Mouse (Mus musculus) intestine, embryonic 15.5 days (tissue): ENCODE measurements around the gene Gm49425. TPM values are rescaled to one million over a fixed set of nuclear protein-coding genes. Genes with fewer than 3 reads are reported as not detected.

ENCODE experiments used
- ATAC-seq: fragments of 200-750 bp; cut with Nextera tagmentation; 2 replicates; pipeline ENCODE4 v1.8.0; 2017; ENCODE audit warnings: moderate TSS enrichment, moderate library complexity
- H3K27ac ChIP-seq: fragments of 300-500 bp; sonication (generic); 2 replicates; pipeline ENCODE4 v1.5.1; 2015; ENCODE audit warnings: mild to moderate bottlenecking, inconsistent platforms
- H3K27me3 ChIP-seq: fragments of 300-500 bp; sonication (generic); replicated peaks from 2 replicates; pipeline ENCODE4 v1.6.1; 2015; ENCODE audit warnings: inconsistent platforms
- H3K36me3 ChIP-seq: fragments of 300-500 bp; sonication (generic); 2 replicates; pipeline ENCODE4 v1.6.1; 2015; ENCODE audit warnings: inconsistent platforms
- H3K4me1 ChIP-seq: fragments of 300-500 bp; sonication (generic); replicated peaks from 2 replicates; pipeline ENCODE4 v1.6.1; 2015; ENCODE audit warnings: inconsistent platforms
- H3K4me2 ChIP-seq: fragments of 300-500 bp; sonication (generic); replicated peaks from 2 replicates; pipeline ENCODE4 v1.6.1; 2015; ENCODE audit warnings: mild to moderate bottlenecking, inconsistent platforms
- H3K4me3 ChIP-seq: fragments of 300-500 bp; sonication (generic); replicated peaks from 2 replicates; pipeline ENCODE4 v1.5.1; 2015; ENCODE audit warnings: inconsistent platforms
- H3K9ac ChIP-seq: fragments of 300-500 bp; sonication (generic); 2 replicates; pipeline ENCODE4 v1.6.1; 2015; ENCODE audit warnings: inconsistent platforms
- H3K9me3 ChIP-seq: fragments of 300-500 bp; sonication (generic); 2 replicates; pipeline ENCODE4 v1.6.1; 2016; ENCODE audit warnings: inconsistent platforms
- WGBS: fragments of 180-500 bp; shearing (Covaris S2); methylation state at CpG from one replicate; pipeline ENCODE4 v1.1.7; 2015; 5-methylcytosine and 5-hydroxymethylcytosine counted together
- polyA plus RNA-seq: library from polyadenylated mRNA; unstranded; fragments of >200 nt; fragmentation: Nextera tagmentation; extraction: Ambion mirVana; gene quantifications from 2 replicates; pipeline ENCODE4 v1.2.1, GENCODE M21; 2015

Gene Gm49425
- polyA plus RNA-seq, 1 experiment from 2014 or later: not detected

DNA sequence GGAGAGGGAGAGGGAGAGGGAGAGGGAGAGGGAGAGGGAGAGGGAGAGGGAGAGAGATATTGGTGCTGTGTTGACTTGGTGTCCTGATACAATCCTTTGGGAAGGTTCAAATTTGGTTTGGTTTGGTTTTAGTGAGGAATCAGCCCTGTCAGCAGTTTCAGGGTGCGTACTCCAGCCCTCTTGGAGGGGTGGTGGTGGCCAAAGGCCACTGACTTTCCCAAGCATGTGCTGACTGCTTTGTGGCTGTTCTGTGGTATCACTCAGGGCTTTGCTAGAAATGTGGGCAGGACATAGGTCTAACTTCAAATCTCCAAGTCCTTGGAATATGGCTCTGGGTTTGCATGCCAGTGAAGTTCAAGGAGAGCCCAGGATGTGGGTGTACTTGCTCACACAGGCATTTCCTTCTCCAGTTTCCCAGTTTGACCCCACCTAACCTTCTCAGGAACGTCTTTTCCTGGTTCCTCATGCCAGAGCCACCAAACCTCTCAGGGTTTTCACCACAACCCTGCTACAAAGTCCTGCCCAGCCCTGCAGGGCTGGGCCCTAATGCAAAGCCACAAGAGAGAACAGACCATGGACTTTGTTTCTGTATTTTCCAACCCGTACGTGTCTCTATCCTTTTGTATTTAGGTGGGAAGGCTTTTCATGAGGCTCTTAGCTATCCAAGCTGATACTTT is 5.6 kb upstream of the Gm49425 start:
- H3K4me3 ChIP-seq: no peak overlapping the region
- H3K9ac ChIP-seq: no peak overlapping the region
- no peak overlapping the region for H3K4me2 ChIP-seq
- no peaks in the 10 kb centered on the region for H3K9me3 ChIP-seq
- H3K4me1 ChIP-seq: no peaks in the 10 kb centered on the region
- 0 out of 2 replicates have a peak, but pooled peaks cover 2% of the 10 kb centered on the region for H3K27me3 ChIP-seq
- ATAC-seq: peak; percentile 88
- 61% methylated on average over 4 of the region's 4 CpGs for WGBS
- H3K36me3 ChIP-seq: no peaks in the 10 kb centered on the region
- H3K27ac ChIP-seq: 0 out of 2 replicates have a peak overlapping the region, but pooled peaks have one; percentile 22

DNA sequence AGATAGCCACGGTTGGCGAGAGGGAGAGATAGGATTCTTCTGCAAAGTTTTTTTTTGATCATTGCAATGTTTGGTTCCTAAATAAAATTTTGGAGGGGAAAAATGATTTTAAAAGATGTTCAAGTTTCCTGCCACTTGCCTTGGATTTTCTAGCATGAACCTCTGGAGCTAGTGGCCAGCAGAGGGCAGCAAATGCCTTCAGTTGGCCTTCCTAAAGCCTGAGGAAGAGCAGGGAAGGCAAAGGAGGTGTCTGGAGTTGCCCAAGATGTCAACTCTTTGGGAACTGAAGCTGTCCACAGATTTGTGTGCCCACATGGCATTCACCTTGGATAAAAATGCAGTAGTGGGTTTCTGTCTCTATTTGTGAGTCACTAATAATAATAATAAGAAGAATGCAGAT is 2.7 kb upstream of the Gm49425 start:
- WGBS: 19% methylated on average over 2 of the region's 2 CpGs
- H3K4me3 ChIP-seq: no peak overlapping the region

DNA sequence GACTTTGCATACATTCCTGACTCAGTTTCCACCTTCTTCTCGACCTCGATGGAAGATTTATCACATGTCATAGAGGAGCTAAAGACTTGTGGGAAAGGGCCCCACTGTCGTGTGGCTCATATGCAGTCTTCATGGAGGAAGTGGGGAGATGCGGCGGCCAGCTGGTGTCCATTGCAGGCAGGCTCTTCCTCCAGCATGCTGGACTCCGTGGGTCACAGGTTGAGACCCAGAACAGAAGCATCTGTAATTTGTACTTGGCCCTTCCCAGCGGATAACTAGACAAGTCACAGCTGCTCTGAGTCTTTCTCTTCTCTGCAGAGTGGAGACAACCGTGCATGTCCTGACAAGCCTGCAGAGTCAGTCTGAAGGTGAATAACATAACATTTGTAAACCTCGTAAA is 8.8 kb downstream of the Gm49425 start:
- no peaks in the 10 kb centered on the region for H3K36me3 ChIP-seq
- 45% methylated on average over 9 of the region's 9 CpGs for WGBS
- H3K4me1 ChIP-seq: no peaks in the 10 kb centered on the region
- ATAC-seq: no peak
- H3K4me2 ChIP-seq: no peak overlapping the region
- no peak overlapping the region for H3K27ac ChIP-seq
- H3K4me3 ChIP-seq: no peak overlapping the region
- no peaks in the 10 kb centered on the region for H3K9me3 ChIP-seq
- no peak overlapping the region for H3K9ac ChIP-seq
- H3K27me3 ChIP-seq: no peaks in the 10 kb centered on the region

More for the DNA sequence above, 2.7 kb upstream of the Gm49425 start:
- Histone ChIP-seq H3K9me3 (no peaks in the 10 kb centered on the region), H3K9ac (no peak overlapping the region), H3K4me2 (no peak overlapping the region), H3K4me1 (no peaks in the 10 kb centered on the region), H3K27ac (no peak overlapping the region), H3K36me3 (no peaks in the 10 kb centered on the region), H3K27me3 (no peaks in the 10 kb centered on the region)
- ATAC-seq: no peak

DNA sequence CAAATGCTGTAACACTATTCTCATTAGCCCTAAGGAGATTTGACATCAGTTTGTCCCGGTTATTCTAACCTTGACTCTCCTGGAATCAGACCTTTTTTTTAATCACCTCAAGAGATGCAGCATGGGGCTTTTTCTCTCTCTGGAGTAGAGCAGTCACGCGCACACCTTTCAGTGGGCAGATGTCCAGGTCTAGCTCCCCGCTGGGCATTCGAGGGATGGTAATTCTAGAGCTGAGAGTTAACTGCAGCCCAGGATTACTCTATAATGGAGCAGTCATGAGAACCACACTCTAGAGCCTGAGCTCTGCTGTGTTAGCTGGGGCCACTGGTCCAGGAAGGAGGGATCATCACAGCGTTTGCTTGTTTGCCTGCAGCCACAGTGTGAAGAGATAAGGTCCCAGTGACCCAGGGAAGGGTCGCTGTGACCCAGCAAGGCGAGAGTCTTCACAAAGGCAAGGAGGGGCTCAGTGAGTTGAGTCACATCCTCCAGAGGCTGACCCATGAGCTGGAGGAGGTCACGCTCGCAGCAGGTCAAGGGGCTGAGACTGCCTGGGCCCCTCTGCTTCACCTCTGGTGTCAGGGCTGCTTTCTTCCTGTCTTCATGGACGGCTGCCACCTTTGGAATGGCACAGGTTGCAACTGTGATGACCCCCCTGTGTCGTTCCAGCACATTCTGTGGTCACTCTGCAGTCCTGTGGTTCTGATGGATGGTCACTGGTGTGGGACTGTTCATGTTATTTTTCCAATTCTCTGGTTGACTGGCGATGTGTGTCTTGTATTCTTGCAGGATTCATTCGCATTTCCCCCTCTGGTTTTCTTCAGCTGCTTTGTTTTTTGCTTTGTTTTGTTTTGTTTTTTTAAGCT is 9.9 kb downstream of the Gm49425 start:
- Histone ChIP-seq H3K36me3 (no peaks in the 10 kb centered on the region), H3K27ac (no peak overlapping the region), H3K4me2 (no peak overlapping the region), H3K9ac (no peak overlapping the region), H3K27me3 (no peaks in the 10 kb centered on the region; the same call in 1 of the 2 replicates), H3K9me3 (no peaks in the 10 kb centered on the region), H3K4me3 (no peak overlapping the region), H3K4me1 (no peaks in the 10 kb centered on the region)
- 50% methylated on average over 14 of the region's 14 CpGs for WGBS
- ATAC-seq: no peak

DNA sequence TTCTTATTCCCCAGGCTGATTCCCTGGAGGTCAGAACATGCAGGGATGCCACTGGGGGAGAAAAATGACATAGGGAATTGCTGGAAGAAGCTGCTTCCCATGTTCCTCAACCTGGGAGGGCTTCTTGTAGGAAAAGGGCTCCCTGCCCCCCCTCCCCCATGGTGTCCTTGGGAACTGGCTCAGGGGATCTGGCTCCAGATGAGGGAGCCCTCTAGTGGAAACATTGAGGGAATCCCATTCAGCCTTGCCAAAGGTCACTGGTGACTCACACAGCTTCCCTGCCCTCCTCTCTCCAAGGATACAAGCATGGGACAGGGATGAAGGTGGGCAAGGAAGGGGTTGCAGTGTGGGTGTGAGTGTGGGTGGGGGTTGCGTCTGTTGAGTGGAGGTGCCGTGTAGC is 19.9 kb downstream of the Gm49425 start:
- WGBS: 72% methylated on average over 2 of the region's 2 CpGs

DNA sequence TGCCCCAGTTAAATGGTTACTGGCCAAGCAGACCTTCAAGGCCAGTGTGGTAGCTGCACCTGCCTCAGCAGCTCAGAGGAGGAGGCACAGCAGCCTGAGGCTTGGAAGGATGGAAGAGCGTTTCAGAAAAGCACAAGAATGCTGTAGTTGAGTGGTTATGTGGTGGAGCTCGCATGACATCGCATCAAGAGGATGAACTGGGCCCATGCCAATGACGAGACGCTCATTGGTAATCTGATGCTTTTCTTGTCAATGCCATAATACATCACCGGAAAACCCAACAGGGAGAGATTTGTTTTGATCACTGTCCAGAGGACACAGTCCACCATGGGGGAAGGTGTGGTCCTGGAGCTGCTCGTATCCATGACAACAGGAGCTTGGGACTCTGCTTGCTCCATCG is 21.8 kb downstream of the Gm49425 start:
- H3K27me3 ChIP-seq: no peaks in the 10 kb centered on the region
- peaks cover 3% of the 10 kb centered on the region; the same call in 1 of the 2 replicates for H3K4me1 ChIP-seq
- H3K36me3 ChIP-seq: no peaks in the 10 kb centered on the region
- no peak overlapping the region for H3K4me3 ChIP-seq
- H3K9me3 ChIP-seq: no peaks in the 10 kb centered on the region
- H3K4me2 ChIP-seq: no peak overlapping the region
- H3K9ac ChIP-seq: no peak overlapping the region
- H3K27ac ChIP-seq: no peak overlapping the region
- WGBS: 81% methylated on average over 8 of the region's 8 CpGs
- no peak for ATAC-seq

More for the DNA sequence above, 19.9 kb downstream of the Gm49425 start:
- Histone ChIP-seq H3K4me2 (no peak overlapping the region), H3K36me3 (no peaks in the 10 kb centered on the region), H3K4me1 (peaks cover 3% of the 10 kb centered on the region; the same call in 1 of the 2 replicates), H3K4me3 (no peak overlapping the region), H3K27me3 (no peaks in the 10 kb centered on the region; the same call in 1 of the 2 replicates), H3K9ac (no peak overlapping the region), H3K27ac (no peak overlapping the region), H3K9me3 (no peaks in the 10 kb centered on the region)
- ATAC-seq: peak; percentile 45

DNA sequence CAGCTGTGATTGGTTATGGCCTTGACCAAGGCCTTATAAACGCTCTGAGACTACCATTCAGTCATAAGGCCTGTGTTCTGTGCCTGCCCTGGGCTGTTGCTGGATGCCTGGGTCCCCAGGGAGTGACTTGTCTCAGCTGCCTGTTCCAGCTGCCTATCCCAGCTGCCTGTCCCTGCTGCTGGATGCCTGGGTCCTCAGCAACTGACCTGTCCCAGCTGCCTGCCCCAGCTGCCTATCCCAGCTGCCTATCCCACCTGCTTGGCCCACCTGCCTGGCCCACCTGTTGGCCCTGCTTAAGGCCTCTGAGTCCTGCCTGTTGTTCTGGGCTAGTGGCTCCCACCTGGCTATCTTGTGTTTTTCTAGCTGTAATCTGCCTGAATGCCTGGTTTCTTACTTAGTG is 22.9 kb downstream of the Gm49425 start:
- Histone ChIP-seq H3K9ac (no peak overlapping the region), H3K36me3 (no peaks in the 10 kb centered on the region), H3K27me3 (no peaks in the 10 kb centered on the region), H3K4me3 (no peak overlapping the region), H3K9me3 (no peaks in the 10 kb centered on the region), H3K27ac (no peak overlapping the region), H3K4me2 (no peak overlapping the region), H3K4me1 (peaks cover 3% of the 10 kb centered on the region; the same call in 1 of the 2 replicates)
- no peak for ATAC-seq
- 48% methylated on average over 1 of the region's 1 CpGs for WGBS

DNA sequence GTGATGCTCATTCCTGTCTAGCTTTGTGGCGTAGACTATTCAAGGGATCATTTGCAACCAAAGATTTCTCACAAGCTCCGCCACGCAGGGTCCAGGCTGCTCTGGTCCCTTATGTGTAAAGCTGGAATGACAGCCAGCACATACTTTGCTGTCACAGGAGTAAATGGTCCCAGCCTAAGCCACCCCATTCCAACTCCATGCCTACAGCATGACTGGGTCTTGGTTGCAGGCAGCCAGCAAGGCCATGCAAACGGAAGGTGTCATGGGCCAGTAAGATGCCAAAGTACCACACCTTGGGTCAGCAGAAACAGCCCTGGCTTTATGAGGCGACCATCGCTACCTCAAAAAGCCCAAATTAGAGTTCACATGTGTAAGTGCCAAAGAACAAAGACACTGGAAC is 23.3 kb downstream of the Gm49425 start:
- WGBS: 93% methylated on average over 6 of the region's 6 CpGs
- no peak for ATAC-seq

DNA sequence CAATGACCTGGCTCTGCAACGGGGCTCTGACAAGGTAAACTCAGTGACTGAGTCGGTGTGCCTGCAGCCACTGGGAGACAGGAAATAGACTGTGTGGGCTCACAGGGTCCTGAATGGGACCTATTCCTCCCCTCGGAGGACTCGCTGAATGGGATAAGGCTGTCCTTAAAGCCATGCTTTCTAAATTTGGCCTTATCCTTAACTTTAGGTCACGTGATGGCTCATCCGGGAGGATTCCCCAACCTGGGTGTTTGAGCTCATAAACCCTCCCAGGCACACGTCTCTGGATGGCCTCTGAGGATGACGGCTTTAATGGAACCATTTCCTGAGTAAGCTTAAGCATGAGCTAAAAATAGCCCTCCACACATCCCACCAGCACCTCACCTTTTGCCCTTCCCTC is 24.3 kb downstream of the Gm49425 start:
- WGBS: 29% methylated on average over 8 of the region's 8 CpGs
- H3K4me1 ChIP-seq: peaks cover 3% of the 10 kb centered on the region; the same call in 1 of the 2 replicates
- no peak overlapping the region for H3K27ac ChIP-seq
- H3K9me3 ChIP-seq: no peaks in the 10 kb centered on the region
- H3K36me3 ChIP-seq: no peaks in the 10 kb centered on the region
- H3K27me3 ChIP-seq: no peaks in the 10 kb centered on the region
- no peak overlapping the region for H3K9ac ChIP-seq
- ATAC-seq: no peak; the same call in 1 of the 2 replicates
- no peak overlapping the region for H3K4me3 ChIP-seq
- H3K4me2 ChIP-seq: no peak overlapping the region

More for the DNA sequence above, 23.3 kb downstream of the Gm49425 start:
- Histone ChIP-seq H3K9me3 (no peaks in the 10 kb centered on the region), H3K27ac (no peak overlapping the region), H3K4me1 (peaks cover 3% of the 10 kb centered on the region; the same call in 1 of the 2 replicates), H3K4me3 (no peak overlapping the region), H3K36me3 (no peaks in the 10 kb centered on the region), H3K4me2 (no peak overlapping the region), H3K27me3 (no peaks in the 10 kb centered on the region), H3K9ac (no peak overlapping the region)

DNA sequence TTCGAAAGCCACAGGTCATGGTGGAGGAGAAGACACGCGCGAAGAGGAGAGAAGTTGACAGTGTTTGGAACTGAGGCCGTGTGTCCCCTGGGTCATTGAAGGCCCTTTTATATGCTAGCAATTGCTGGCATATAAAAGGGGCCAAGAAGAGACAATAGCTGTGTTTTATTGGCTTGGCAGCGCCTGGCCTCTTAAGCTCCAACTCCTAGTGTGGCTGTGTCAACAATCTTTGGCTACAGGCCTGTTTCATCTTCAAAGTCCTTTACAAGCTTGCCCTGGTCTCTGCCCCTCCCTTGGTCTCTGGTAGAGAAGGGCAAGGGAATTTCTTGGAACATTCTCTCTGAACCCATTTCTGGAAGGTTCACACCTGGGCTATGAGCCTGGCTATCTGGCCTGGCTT is 25.6 kb downstream of the Gm49425 start, which contains the start of gene Krt83:
TSS of gene Krt83 (minus strand) at position 82 of the 400 bp plus-strand sequence.
- Histone ChIP-seq H3K9me3 (no peaks in the 10 kb centered on the region), H3K4me2 (no peak within 1 kb of the TSS), H3K27ac (no peak within 1 kb of the TSS), H3K27me3 (no peaks in the 10 kb centered on the region), H3K36me3 (no peaks in the 10 kb centered on the region), H3K4me3 (no peak within 1 kb of the TSS), H3K4me1 (peaks cover 3% of the 10 kb centered on the region; the same call in 1 of the 2 replicates), H3K9ac (no peak within 1 kb of the TSS)
- 68% methylated on average over 6 of the region's 6 CpGs for WGBS
- no peak for ATAC-seq

DNA sequence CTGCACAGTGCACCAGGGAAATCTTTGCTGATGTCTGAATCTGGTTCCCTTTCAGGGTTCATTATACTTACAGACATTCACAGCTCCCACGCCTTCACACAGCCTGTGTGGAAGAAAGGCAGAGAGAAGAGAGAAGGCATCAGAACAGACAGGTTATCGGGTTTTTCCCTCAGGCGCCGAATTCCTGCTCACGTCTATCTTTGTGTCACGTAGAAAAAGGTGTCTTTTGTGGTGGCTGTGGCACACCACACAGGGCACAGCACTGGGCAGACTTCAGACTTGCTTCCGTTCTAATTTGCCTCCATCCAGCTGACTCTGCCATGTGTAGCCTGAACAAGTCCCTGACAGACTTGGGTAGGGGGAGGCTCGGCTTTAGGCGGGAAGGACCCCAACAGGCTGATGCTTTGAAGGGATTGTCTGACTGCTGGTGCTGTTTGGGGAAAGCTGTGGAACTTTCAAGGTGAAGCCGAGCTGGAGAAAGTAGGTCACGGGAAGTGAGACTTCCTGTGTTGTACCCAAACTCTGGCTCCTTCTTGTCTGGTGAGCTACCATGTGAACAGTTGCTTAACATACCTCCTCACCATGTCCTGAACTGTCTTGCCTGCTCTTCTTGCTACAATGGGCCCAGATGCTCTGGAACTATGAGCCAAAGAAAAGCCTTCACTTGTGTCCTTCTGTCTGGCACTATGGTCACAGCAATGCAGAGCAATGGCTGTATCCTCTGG is 31.0 kb downstream of the Gm49425 start:
- Histone ChIP-seq H3K27me3 (no peaks in the 10 kb centered on the region), H3K27ac (no peak overlapping the region), H3K4me3 (no peak overlapping the region), H3K36me3 (no peaks in the 10 kb centered on the region), H3K9me3 (no peaks in the 10 kb centered on the region), H3K4me1 (no peaks in the 10 kb centered on the region), H3K4me2 (no peak overlapping the region), H3K9ac (no peak overlapping the region)
- no peak for ATAC-seq
- WGBS: 86% methylated on average over 11 of the region's 11 CpGs

DNA sequence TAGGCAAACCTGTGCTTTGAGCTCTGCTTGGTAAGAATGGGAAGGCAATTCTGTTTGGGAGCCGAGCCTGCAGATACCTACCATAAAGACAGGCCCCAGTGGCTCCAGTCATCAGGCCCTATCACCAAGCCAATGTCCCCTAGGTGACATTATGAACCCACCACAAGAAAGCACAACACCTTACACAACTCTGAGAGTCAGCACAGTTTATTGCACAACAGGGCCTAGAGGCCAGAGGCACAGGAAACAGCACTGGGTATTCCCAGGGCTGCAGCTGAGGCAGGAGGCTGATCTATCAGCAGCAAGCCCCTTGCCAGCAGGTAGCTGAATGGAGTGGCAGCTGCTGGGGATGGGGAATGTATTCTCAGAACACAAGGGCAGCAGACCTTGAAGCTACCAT is 32.1 kb downstream of the Gm49425 start:
- Histone ChIP-seq H3K4me3 (no peak overlapping the region), H3K9ac (no peak overlapping the region), H3K4me1 (no peaks in the 10 kb centered on the region), H3K9me3 (no peaks in the 10 kb centered on the region), H3K36me3 (no peaks in the 10 kb centered on the region), H3K27me3 (no peaks in the 10 kb centered on the region), H3K4me2 (no peak overlapping the region), H3K27ac (no peak overlapping the region)
- ATAC-seq: no peak
- WGBS: 45% methylated on average over 1 of the region's 1 CpGs
